Mouse (Mus musculus): ENCODE measurements at regions not wholly inside any gene's neighbourhood (a gene's known extent, or its start where the extent isn't known, plus 50 kb on each side); places are given as distances from the start of the nearest gene placed in this dataset.

DNA sequence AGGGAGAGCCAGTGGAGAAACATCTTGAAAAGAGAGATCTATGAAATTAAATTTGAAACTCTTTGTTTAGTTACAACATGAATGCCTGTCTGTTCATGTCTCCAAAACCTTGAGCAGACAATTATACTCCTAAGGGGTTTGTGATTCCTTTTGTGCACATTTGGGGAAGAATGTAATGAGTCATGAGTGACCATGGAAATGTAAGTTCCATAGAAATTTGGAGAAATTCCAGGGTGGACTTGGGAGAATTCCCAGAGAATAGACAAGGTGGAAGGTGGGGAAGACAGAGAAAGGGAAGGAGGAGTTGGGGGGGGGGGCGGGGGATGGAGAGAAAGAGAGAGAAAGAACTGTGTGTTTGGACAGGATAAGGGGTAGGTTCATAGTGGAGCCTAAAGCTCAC is 87.8 kb downstream of the Tmco5 start:
- Histone ChIP-seq H3K4me1 (ENCODE audit: control insufficient read depth in 1 of 2, insufficient read depth in 2 of 2) (peaks cover 7 to 9% of the 10 kb centered on the region in 2 experiments; a peak in 2 of 4 replicates), H3K36me3 (replicated peaks in 1 of 2; ENCODE audit: control insufficient read depth in 1 of 2, insufficient read depth in 1 of 2, low read length in 1 of 2) (no peaks in the 10 kb centered on the region), H3K9me3 (replicated peaks; ENCODE audit: low read length) (no peaks in the 10 kb centered on the region), H3K27me3 (replicated peaks) (no peaks in the 10 kb centered on the region), H3K27ac (ENCODE audit: insufficient read depth, low read depth) (no peak overlapping the region), H3K9ac (ENCODE audit: insufficient read depth, low read depth) (no peak overlapping the region), H3K79me2 (replicated peaks; ENCODE audit: control insufficient read depth, extremely low read depth, insufficient read depth, poor library complexity, severe bottlenecking) (no peaks in the 10 kb centered on the region), H3K4me3 (replicated peaks in 1 of 3; ENCODE audit: low read depth in 2 of 3, low read length in 2 of 3, poor library complexity in 1 of 3) (no peak overlapping the region), H3K4me2 (ENCODE audit: insufficient read depth, low read depth, poor library complexity, severe bottlenecking) (no peak overlapping the region)
- in situ Hi-C loops (cut with MboI; ENCODE audit: low pct_ligation_motif_present, low pct_unique_long_range_greater_than_20kb, low sequenced_read_pairs) = loop anchor here (10.0 kb wide), 1 partner anchor 61 kb away; no protein-coding TSS in a partner anchor
- DNase-seq (ENCODE audit: extremely low read depth) = no peak
- dilution Hi-C loops (cut with MboI; ENCODE audit: extremely low pct_ligation_motif_present, extremely low pct_unique_long_range_greater_than_20kb, low sequenced_read_pairs) = no loop called here
- TF ChIP-seq SIN3A (IDR thresholded peaks at IDR 0.05; ENCODE audit: low read length) (no peak), ZC3H11A (IDR thresholded peaks at IDR 0.05; ENCODE audit: low read depth, low read length) (no peak), ELF1 (IDR thresholded peaks at IDR 0.05; ENCODE audit: low read depth, low read length) (no peak), GABPA (IDR thresholded peaks at IDR 0.05; ENCODE audit: insufficient replicate concordance, low read depth, low read length) (no peak), JUND (conservative IDR thresholded peaks at IDR 0.05; ENCODE audit: low read depth, low read length) (no peak), RAD21 (IDR thresholded peaks at IDR 0.05; ENCODE audit: low read depth, low read length) (no peak), RCOR1 (conservative IDR thresholded peaks at IDR 0.05; ENCODE audit: low read depth, low read length) (no peak), JUN (IDR thresholded peaks at IDR 0.05; ENCODE audit: insufficient read depth, low read depth, low read length) (no peak), MEF2A (IDR thresholded peaks at IDR 0.05; ENCODE audit: borderline replicate concordance, low read depth, low read length) (no peak), EP300 (IDR thresholded peaks at IDR 0.05; ENCODE audit: low read length) (no peak), ZMIZ1 (IDR thresholded peaks at IDR 0.05; ENCODE audit: low read depth, low read length) (no peak), MYC (IDR thresholded peaks at IDR 0.05; ENCODE audit: low read depth, low read length) (no peak), E2F4 (IDR thresholded peaks at IDR 0.05; ENCODE audit: insufficient replicate concordance, low read depth, low read length) (no peak), USF2 (conservative IDR thresholded peaks at IDR 0.05; ENCODE audit: low read depth, low read length) (no peak), MAZ (IDR thresholded peaks at IDR 0.05; ENCODE audit: low read depth, low read length) (no peak), CHD2 (IDR thresholded peaks at IDR 0.05; ENCODE audit: low read length) (no peak), ZKSCAN1 (IDR thresholded peaks at IDR 0.05; ENCODE audit: borderline replicate concordance, low read depth, low read length) (no peak), CTCF (conservative IDR thresholded peaks at IDR 0.05 in 1 of 2, IDR thresholded peaks at IDR 0.05 in 1 of 2; ENCODE audit: low read depth in 2 of 2, low read length in 2 of 2) (no peak), UBTF (IDR thresholded peaks at IDR 0.05; ENCODE audit: low read depth, low read length) (no peak)
